Mouse (Mus musculus): ENCODE measurements around the gene Ubqln1. TPM values are rescaled to one million over a fixed set of nuclear protein-coding genes. Genes with fewer than 3 reads are reported as not detected.

Ubqln1 gene
- total RNA-seq, 2 experiments from 2014 or later = 41.1 to 42.4 TPM

DNA sequence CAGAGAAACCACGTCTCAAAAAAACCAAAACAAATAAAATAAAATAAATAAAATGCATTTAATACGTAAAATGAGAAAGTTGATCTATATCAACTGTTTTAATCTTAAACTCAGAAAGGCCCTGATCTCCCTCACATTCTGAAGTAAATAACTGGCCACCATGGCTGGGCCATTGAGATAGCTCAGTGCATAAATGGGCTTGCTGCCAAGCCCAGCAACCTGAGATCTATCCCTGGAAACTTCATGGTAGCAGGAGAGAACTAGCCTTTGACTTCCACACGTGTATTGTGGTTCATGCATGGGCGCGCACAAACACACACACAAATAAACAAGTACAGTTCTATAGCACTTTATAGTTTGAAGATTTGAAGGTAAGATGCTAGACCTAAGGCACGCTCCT is 14.1 kb downstream of the Ubqln1 start:
- no peak for DNase-seq

DNA sequence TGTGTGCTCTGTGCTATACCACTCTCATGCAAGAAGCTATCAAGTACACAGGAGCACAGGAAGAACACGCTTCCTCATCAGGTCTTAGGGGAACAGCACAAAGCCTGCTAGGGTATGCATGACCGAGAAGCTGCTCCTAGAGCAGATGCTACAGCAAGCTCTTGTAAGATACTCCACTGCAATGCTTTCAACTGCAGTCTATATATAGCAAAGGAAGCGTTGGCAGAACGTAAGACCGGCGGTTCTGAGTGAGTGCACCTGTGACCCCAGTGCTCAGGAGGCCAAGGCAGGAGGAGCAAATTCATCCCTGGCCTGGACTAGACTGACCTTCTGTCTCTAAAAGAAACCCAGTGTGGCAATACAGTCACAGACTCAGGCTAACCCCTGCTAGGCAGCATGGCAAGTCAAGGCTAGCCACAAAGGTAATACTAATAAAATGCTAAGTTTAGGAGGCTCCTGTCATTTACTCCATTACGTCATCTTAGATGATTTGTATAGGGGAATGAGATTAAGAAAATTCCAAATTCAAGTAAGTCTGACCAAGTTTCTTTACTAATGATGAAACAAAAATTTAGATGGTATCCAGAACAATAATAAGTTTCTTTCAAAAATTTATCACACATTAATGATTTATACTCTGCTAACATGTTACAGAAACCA is 17.3 kb downstream of the Ubqln1 start:
- DNase-seq = no peak

DNA sequence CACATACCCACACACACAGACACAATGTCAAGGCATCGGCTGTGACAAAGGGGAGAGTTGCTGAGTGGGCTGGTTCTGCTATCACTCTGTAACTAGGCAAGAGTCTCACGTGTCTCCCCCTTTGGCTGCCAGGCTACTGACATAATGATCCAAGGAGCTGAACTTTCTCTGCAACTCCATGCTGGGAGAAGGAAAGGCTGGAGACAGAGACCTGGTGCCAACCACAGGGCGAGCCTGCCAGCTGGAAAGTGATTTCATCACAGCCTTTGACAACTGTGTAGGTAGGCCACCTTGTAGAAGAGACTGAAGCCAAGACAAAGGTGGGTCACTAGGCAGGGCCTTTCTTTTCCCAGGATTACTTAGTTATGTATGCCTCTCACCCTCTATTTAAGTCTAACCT is 18.2 kb downstream of the Ubqln1 start:
- no peak for DNase-seq

DNA sequence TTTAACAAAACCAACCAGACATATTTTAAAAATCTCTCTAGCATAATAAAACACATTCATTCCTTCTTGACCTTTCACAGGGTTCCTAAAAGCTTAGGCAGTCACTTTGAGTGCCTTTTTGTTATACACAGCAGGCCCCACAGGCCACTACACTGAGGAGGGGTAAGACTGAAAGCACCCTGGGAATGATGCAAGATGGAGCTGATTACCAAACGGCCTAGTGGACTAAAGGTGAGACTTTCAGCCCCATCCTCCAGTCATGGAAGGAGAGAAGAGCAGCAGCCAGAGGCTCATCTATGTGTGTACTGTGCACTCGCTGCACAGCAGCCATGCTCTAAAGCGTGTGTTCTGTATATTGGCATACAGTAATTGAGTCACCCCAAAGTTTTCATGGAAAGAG is 20.5 kb downstream of the Ubqln1 start:
- DNase-seq = no peak

DNA sequence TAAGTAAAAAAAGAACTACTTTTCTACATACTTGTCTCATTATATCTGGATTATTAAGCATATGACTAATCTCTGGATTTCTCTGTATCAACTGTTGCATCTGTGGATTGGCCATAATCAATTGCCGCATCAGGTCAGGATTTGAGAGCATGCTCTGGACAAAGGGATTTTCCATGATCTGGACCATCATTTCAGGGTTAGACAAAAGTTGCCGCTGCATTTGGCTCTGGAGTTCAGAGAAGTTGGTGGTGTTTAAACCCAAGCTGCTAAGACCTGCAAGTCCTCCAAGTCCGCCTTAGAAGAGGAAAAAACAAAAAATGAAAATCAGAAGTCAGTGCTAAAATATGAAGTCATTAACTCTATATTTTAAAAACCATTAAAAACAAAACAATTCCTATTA is 22.2 kb downstream of the Ubqln1 start:
- DNase-seq = no peak

DNA sequence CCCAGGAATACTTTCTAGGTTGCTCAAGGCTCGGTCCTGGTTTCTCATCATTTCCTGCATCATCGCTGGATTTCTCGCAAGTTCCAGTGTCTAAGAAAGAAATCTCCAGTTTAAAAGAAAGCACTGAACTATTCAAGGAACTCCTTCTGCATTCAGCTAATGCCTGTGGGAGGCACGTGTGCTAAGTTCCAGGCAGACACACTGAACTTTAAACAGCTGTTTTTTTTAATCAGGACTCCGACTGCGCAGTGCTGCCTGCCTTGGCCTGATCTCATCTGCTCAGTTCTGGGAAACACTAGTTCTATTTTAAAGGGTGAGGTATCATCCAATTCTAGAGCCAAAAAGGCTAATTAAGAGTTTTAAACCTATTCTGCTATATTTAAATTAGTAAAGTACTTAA is 23.3 kb downstream of the Ubqln1 start:
- no peak for DNase-seq

DNA sequence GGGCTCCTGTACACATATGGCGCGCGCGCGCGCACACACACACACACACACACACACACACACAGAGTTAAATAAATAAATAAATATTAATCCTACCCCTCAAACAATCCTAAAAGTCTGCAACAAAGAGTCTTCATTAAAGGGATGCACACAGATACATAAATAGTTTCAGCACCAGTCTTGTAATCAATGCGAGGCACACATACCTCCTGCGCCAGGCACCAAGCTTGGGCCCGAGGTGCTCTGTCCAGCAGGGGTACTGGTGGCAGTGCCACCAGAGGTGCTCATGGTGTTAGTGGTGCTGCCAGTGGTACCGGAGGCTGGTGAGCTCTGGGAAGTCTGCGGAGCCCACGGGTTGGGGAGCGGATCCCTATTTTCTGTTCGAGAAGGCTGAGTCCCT is 23.9 kb downstream of the Ubqln1 start:
- no peak for DNase-seq

DNA sequence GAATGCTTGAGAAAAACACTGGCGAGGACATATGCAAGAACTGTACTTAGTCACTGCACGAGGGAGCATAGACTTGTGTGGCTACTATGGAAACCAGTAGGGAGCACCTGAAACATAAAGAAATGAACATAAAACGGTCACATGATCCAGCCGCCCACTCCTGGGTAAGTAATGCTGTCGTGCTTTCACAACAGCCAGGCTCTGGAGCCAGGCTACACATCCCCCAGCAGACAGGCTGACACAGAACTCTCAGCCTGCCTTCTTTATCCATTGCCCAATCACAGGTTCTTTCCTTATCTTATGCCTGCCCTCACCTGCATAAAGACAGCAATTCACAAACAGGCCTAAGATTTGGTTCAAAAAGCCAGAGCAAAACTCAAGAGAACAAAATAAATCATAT is 26.0 kb downstream of the Ubqln1 start:
- DNase-seq = no peak

DNA sequence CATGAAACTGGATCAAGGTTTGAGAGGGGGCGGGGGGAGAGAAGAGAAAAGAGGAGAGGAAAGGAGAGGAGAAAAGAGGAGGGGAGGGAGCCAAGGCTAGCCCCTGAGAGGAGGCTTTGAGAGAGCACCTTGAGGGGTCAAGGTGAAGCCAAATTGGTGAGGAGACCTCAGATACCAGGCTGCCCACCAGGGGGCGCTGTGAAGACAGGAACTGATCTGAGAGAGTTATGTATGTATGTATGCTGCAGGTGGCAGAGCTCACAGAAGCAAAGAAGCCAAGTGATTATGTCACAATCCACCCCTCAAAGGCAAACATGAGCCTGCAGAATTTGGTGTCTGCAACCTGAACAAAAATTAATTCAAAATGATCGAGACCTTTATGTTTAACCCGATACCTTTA is 27.0 kb downstream of the Ubqln1 start:
- peak; percentile 59 for DNase-seq

DNA sequence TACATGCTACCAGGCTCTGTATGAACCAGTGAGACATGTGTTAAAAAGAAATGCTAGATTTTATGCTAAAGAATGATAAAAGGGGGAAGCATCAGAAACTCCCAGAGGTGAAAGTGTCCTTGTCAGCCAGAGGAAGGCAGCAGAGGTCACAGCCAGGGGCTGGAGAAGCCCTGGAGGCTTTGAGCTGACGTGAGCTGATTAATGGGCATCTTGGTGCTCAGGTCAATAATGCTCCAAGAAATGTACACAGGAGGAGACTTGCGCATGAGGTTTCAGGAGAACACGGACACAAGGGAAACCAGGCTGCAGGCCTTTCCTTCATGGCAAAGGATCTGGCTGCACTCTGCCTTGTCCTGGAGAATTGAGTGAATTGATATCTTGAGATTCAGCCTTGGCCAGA is 27.7 kb downstream of the Ubqln1 start:
- no peak for DNase-seq

DNA sequence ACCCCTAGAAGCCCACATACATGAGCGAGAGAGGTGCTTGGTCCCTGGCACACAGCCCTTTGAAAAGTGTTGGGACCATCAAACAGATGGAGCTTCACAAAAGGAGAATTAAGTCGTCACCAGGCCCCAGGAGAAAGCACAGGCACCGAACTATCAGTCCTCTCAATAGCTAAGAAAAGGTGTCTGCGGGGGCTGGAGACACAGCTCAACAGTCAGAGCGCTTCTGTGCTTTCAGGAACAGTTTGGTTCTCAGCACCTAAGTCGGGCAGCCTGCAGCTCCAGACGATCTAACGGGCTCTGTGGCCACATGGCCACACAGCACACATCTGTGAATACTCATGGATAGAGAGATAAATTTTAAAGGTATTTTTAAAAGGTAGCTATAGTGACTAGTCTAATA is 29.2 kb downstream of the Ubqln1 start:
- no peak for DNase-seq

DNA sequence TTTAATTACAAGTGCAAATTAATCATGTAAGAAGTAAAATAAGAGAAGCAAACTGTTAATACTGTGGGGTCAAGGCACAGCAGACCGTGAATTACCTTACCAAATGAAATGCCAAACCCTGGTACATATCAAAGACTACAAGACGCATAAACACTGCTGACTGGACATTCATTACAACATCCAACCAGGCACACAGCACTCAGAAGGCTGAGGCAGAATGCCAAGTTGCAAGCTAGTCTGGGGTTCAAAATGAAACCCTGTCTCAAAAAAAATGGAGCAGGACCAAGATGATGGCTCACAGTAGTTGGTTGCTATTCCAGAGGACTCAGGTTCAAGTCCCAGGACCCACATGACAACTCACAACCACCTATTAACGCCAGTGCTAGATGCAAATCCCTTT is 31.3 kb downstream of the Ubqln1 start:
- DNase-seq = no peak

DNA sequence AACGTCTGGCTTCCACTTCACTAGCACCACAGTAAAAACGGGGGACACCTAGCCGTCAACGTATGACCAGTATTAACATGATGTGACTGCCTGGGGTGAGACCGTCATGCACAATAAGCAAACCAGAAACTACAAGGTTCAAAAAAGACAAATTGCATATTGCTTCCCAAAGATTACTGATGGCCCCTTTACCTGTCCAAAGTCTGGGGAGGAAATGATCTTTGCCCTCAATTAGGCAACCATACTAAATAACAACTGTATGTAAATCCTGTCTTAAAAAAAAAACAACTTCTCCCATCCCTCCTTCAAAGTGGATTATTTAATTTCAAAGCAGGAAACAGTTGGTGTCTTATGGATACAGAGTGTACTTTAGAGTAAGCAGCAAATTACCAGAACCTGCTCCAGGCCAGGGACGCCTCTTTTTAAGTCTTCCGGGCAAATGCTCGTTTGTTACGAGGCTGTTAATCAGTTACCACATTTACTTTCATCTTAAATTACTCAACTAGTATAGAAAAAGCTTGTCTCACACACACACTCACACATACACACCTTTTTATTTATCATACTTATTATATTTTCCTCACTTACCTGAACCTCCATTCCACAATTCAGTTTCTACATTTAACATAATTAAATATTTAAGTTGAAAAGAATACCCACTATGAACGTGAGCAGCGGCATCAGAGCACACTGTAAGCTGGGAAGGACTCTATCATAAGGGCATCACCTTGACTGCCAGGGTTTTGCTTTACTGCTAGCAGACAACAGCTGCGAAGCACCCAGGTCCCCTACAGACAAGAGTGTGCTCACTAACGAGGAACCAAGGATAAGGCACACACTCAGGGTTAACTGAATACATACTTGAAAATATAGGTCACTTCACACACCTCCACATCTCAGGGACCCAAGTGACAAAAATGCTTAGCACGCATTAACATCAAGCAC is 33.6 kb downstream of the Ubqln1 start:
- DNase-seq = no peak

DNA sequence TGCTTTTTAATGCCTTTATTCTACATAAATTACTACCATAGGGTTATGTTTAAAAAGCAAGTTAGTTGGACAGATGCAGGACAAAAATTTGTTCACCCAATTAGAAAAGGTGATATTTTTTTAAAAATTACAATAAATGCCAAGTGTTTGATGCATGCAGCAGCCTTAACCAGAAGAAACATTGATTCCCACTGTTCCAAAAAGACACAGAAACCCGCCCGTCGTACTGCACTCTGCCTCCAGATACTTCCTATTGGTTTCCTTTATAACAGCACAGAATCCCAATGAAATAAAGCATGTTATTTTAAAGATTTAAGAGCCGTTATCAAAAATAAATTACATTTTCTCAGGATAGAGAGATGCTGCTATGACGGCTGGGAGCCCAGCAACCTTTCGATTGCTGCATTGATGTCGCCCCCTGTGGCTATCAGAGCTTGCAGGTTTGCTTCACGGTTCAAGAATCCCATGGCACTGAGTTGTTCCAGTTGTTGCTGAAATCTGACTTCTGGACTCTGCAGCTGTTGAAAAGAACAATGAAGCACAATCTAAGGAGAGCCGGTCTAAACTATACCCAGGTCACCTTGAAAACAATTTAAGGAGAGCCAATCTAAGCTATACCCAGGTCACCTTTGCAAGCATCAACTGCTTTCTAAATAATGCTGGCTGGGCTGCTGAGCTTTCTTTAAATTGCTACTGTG is 37.8 kb downstream of the Ubqln1 start:
- DNase-seq = peak; percentile 98

DNA sequence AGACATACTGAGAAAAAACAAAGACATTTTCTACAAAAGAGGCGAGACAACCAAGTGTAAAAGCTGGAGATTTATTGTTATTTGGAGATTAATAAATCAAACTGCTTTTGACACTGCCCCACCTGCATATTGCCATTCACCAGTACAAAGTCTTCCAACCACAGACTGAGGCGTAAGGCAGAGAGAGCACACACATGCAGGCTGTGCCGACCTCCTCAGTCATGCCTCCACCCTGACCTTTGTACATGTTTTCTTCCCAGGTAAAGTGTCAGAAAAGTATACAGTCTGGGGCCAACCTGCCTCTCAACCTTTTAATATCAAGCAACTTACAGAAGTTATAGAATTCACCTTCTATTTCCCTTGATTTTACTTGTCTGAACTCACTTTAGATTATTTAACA is 39.3 kb downstream of the Ubqln1 start:
- no peak for DNase-seq

DNA sequence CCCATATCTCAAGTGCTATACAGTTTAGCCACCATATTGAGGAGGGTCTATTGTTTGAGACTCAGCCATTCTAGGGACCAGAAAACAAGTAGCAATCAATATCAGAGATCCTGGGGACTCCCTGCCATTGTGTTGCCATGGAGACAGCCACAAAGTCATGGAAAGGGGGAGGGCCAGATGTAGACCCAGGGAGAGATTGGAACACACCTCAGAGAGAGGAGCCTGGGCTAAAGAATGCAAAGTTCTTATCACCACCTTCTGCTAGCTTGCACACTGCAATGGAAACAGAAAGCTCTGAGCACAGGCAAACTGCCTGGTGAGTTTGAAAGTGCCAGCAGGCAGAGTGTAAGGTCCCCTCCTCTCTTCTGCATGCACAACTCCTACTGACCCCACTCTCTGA is 47.3 kb downstream of the Ubqln1 start:
- DNase-seq = no peak

DNA sequence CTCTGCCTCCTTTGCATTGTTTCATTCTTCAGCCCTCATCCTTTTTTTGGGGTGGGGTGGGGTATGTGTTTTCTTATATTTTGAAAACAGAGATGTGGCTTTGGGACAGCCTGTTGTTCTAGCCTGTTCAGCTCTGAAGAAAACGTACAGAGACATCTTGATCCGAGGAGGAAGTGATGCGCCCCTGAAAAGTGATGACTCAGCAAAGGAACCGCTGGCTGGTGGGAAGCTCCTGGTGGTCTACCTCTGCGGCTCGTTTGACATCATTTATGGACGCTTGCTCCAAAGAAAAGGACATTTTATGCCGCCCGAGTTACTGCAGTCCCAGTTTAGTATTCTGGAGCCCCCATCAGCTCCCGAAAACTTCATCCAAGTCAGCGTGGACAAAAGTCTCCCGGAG is 52.1 kb downstream of the Ubqln1 start:
- no peak for DNase-seq

DNA sequence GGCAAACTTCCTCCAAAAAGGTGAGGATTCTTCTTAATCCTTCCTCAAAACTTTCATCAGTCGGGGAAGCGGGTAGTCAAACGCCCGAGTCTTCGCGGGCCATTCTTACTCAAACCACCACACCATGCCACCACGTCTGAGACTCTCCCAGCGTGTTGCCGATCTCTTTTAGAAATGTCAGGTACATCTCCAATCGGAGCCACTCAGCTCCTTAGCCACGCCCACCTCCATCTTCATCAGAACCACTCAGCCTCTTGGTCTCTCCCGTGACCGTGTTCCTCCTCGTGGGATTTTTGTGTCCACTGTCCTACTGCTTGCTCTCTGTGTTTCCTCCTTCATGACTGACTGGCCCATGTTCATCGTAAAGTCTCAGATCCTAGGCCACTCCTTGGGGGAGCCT is 54.7 kb downstream of the Ubqln1 start:
- DNase-seq = no peak

DNA sequence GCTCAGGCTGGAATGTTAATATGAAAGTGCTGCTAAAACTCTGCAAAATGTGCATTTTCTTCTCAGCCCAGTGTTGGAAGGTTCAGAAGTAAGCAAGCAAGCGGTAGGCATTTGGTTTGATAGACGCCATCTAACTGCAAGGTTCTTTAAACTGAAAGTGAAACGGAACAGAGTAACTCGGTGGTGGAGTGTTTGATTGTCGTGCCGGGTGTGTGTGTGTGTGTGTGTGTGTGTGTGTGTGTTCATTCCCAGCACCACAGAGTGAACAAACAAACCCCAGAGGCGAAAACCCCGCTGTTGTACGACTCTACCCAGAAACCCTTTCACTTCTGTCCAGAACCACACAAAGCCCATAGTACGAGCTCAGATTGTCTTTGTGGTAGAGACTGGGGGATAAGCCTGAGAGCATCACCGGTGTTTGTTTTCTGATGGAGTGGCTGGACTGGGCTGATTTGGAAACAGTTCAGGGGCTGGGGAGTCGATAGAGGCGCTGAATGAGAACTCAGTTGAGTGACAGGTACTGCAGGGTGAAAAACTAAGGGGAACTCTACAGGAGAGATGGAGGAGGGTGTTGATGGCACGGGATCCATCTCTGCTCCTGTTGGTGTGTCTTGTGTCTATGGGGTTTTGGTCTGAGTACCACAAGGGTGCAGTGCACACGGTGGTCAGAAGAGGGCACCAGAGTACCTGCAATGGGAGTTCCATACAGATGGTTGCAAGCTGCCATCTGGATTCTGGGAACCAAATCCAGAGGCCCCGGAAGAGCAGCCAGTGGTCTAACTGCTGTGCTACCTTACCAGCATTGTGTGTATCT is 57.1 kb downstream of the Ubqln1 start:
- peak; percentile 67 for DNase-seq

DNA sequence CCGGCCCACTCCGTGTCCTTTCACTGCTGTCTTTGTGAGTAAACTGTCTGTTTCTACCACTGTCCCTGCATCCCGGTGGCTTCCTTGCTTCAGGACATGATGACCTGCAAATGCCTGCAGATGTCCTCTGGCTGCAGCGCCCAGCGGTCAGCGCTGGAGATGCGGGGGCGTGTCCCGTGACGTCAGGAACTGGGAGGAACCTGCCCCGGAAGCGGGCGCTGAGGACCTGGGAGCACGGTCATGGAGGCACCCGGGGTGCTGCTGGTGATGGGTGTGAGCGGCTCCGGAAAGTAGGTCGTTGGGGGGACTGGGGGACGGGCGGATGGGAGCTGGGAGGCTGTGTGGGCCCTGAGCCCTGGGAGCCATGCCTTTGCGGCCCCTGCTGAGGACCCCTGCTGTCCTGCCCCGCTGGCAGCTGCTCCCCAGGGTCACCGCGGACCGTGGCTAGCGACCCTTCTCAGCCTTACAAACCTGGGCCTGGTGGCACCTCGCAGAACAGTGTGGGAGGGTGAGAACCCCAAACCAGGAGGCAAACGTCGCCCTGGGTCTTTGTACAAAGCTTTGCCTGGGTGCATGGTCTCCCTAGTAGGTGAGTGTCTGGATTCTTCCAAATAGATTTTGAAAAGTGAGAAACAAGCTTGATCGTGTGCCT is 57.9 kb downstream of the Ubqln1 start, which contains the start of gene Idnk:
Gene Idnk, plus strand, starts transcription at position 203 of the 652 bp plus-strand sequence.
- peak; percentile 86 for DNase-seq

DNA sequence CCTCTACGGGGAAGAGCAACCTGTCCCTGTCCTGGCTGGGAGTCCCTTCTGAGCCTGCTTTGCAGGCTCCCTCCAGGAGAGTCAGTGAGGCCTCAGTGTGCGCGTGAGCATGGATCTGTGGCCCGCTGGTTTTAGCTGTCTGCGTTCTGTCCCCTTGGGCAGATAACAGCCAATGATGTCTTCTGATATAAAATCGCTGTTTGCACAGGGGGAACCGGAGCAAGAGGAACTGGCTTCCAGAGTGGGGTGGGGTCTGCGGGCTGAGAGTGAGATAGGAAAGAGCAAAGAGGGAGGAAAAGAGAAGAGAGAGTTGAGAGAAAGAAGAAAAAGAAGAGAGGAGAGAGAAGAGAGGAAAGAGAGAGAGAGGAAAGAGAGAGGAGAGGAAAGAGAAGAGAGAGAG is 58.4 kb downstream of the Ubqln1 start:
- DNase-seq = no peak

DNA sequence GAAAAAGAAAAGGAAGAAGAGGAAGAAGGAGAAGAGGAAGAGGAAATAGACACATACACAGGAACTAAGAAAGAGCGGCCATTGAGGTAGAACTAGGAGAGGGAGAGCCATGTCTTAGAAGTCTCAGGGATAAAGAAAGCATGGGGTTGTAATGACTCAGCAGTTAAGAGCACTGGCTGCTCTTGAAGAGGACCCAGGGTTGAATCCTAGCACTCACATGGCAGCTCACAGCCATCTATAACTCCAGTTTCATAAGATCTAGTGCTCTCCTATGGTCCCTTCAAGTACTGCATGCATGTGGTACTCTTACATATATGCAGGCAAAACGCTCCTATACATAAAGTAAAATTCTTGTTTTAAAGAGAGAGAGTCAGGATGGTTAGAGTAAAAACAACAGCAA is 59.4 kb downstream of the Ubqln1 start:
- DNase-seq = no peak

Data from gastrocnemius, postnatal 25 days (tissue).